In the genomic region with DNA sequence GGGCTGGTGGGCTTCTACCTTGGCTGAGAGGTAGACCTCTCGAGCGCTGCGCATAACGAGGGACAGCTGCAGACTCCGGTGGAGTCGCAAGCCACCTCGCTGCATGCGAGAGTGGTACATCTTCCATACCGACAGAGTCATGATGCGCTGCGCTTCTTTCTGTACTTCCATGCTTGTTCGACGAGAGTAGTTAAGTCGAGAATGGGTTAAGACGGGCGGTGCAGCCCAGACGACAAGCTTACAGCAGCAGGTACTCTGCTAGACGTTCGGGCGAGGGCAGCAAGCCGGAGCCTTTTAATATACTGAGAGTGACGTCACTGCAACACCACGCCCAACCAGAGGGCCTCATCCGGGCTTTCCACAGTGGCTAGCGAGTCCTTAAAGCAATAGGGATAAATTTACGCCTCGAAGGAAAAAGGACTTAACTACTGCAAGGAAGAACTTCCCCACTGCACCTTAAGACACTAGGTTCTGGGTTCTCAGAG, we compare ENCODE assay signal across 8 mouse cellular contexts. TPM values are rescaled to one million over a fixed set of nuclear protein-coding genes. Genes with fewer than 3 reads are reported as not detected.
DNase-seq lines count a peak whose midpoint lies in the region; ATAC-seq lines count a peak whose summit lies in the region.

A gene (minus strand): TSS at position 272 of the 485 bp plus-strand sequence.

- H3K9ac ChIP-seq in intestine, embryonic 14.5 days (ENCODE audit: low read length) = peak within 1 kb of the TSS; percentile 94

- DNase-seq in adrenal gland, adult 18-20 months (ENCODE audit: low spot score in 2 of 2) = peak; percentile 94 to 98
- peak; percentile 99 for DNase-seq in embryo, embryonic 10.5 days (ENCODE audit: low spot score)
- peak; percentile 91 for DNase-seq in gastrocnemius, postnatal 14 days
- peak; percentile 96 for DNase-seq in intestine, embryonic 14.5 days (ENCODE audit: low spot score)
- peak; percentile 95 to 96 for DNase-seq in left cerebral cortex, postnatal 10 days (ENCODE audit: extremely low spot score in 1 of 2, low spot score in 2 of 2)
- peak; percentile 95 to 97 for DNase-seq in right cerebral cortex, postnatal 10 days (ENCODE audit: low spot score in 2 of 2)
- peak; percentile 96 for DNase-seq in urinary bladder, postnatal 14 days (ENCODE audit: low spot score)

- no peaks in the 10 kb centered on the region for H3K27me3 ChIP-seq in intestine, embryonic 14.5 days (replicated peaks; ENCODE audit: control insufficient read depth, insufficient read depth, low read length)

- WGBS in intestine, embryonic 14.5 days = 0% methylated on average over 27 of the region's 27 CpGs

- no peaks in the 10 kb centered on the region for H3K36me3 ChIP-seq in intestine, embryonic 14.5 days (ENCODE audit: control insufficient read depth, insufficient read depth, low read length)

- H3K9me3 ChIP-seq in intestine, embryonic 14.5 days (ENCODE audit: control insufficient read depth, low read length) = no peaks in the 10 kb centered on the region

- H3K4me1 ChIP-seq in intestine, embryonic 14.5 days (replicated peaks; ENCODE audit: control insufficient read depth, insufficient read depth, low read length) = peaks cover 33% of the 10 kb centered on the region

- H3K4me2 ChIP-seq in intestine, embryonic 14.5 days (ENCODE audit: low read length) = peak within 1 kb of the TSS; percentile 77

- peak; percentile 70 for ATAC-seq in intestine, embryonic 14.5 days (replicated peaks; ENCODE audit: low FRiP score, low TSS enrichment, low read depth)
- ATAC-seq in megakaryocyte progenitor cell, adult 5-6 weeks (replicated peaks; ENCODE audit: poor library complexity) = peak; percentile 42

- intact Hi-C loops in gastrocnemius, postnatal 14 days (cut with DNase I; ENCODE audit: low total_unique reads) = no loop called here
- intact Hi-C loops in left cerebral cortex, postnatal 10 days (cut with DNase I) = no loop called here

- peak within 1 kb of the TSS; percentile 96 for H3K4me3 ChIP-seq in intestine, embryonic 14.5 days (ENCODE audit: low read depth, low read length)

- peak within 1 kb of the TSS; percentile 99 for H3K27ac ChIP-seq in intestine, embryonic 14.5 days (ENCODE audit: low read depth)

RNA-seq across cellular contexts. Expression of the gene that starts here (rescaled TPM):
- 10 to 100 TPM; 20.7 to 24.6 TPM for total RNA-seq in adrenal gland, adult 18-20 months (2021)
- total RNA-seq in gastrocnemius, postnatal 14 days (2021) = 10 to 100 TPM; 10.5 to 10.8 TPM
- polyA plus RNA-seq in intestine, embryonic 14.5 days (2014; fragmentation: Nextera tagmentation; extraction: Ambion mirVana) = 73.2 and 75.5 TPM in 2 replicates
- total RNA-seq in left cerebral cortex, postnatal 10 days (2021) = 10 to 100 TPM; 10.9 to 12.3 TPM
- total RNA-seq in megakaryocyte progenitor cell, adult 5-6 weeks (2015) = 43.5 and 61.9 TPM in 2 replicates
- 34.4 and 49.8 TPM in 2 replicates for total RNA-seq in megakaryocyte progenitor cell, adult 5-6 weeks (2017)

Comparison
In these comparisons a context has a peak if more than half of its experiments do, and no peak if none do; other contexts are left out.
1. Peak in every context shown above with its lines: DNase-seq, ATAC-seq, H3K4me3 ChIP-seq and H3K27ac ChIP-seq.